Mouse (Mus musculus): ENCODE measurements around the gene Fnbp1l. TPM values are rescaled to one million over a fixed set of nuclear protein-coding genes. Genes with fewer than 3 reads are reported as not detected.

The Fnbp1l gene
- 51.9 and 56.3 TPM in 2 replicates for polyA plus RNA-seq (2014; fragmentation: Nextera tagmentation; extraction: Ambion mirVana)

GRCm38 (mm10) chr3:122618991-122619930 lies at the start of gene Fnbp1l:
Fnbp1l (minus strand) TSS chr3:122619715.
- Histone ChIP-seq H3K9ac (peak within 1 kb of the TSS; percentile 96), H3K9me3 (ENCODE audit: low read depth, low read length) (no peaks in the 10 kb centered on the region), H3K4me2 (peak within 1 kb of the TSS; percentile 81), H3K36me3 (ENCODE audit: insufficient read depth) (no peaks in the 10 kb centered on the region), H3K4me1 (ENCODE audit: insufficient read depth) (peaks cover 6% of the 10 kb centered on the region; the same call in 1 of the 2 replicates), H3K4me3 (ENCODE audit: low read depth, low read length) (peak within 1 kb of the TSS; percentile 91), H3K27me3 (ENCODE audit: insufficient read depth, low read length) (no peaks in the 10 kb centered on the region), H3K27ac (ENCODE audit: low read depth) (peak within 1 kb of the TSS; percentile 98)
- TF ChIP-seq CTCF (IDR thresholded peaks at IDR 0.05; ENCODE audit: low read depth), result no peak
- ATAC-seq (ENCODE audit: insufficient read depth), result peak; percentile 85
- WGBS, result under 1% methylated on average over 90 of the region's 118 CpGs
- peak; percentile 91 for DNase-seq

GRCm38 (mm10) chr3:122660795-122661194 lies 41.3 kb upstream of the Fnbp1l start:
- no peaks in the 10 kb centered on the region for H3K27me3 ChIP-seq (ENCODE audit: insufficient read depth, low read length)
- ATAC-seq (ENCODE audit: insufficient read depth) (peak; percentile 41; the same call in 1 of the 2 replicates), DNase-seq (no peak)
- H3K36me3 ChIP-seq (ENCODE audit: insufficient read depth), result no peaks in the 10 kb centered on the region
- 70% methylated on average over 2 of the region's 2 CpGs for WGBS
- no peak for TF ChIP-seq CTCF (IDR thresholded peaks at IDR 0.05; ENCODE audit: low read depth)
- H3K27ac ChIP-seq (ENCODE audit: low read depth), result no peak overlapping the region
- no peak overlapping the region for H3K4me3 ChIP-seq (ENCODE audit: low read depth, low read length)
- H3K4me2 ChIP-seq, result no peak overlapping the region
- no peaks in the 10 kb centered on the region for H3K4me1 ChIP-seq (ENCODE audit: insufficient read depth)
- no peak overlapping the region for H3K9ac ChIP-seq
- H3K9me3 ChIP-seq (ENCODE audit: low read depth, low read length), result no peaks in the 10 kb centered on the region

- ATAC-seq (ENCODE audit: insufficient read depth) (no peak), DNase-seq (no peak)
- no peaks in the 10 kb centered on the region for H3K36me3 ChIP-seq (ENCODE audit: insufficient read depth)
- no peak overlapping the region for H3K4me3 ChIP-seq (ENCODE audit: low read depth, low read length)
- no peaks in the 10 kb centered on the region for H3K9me3 ChIP-seq (ENCODE audit: low read depth, low read length)
- H3K27ac ChIP-seq (ENCODE audit: low read depth), result no peak overlapping the region
- H3K4me2 ChIP-seq, result no peak overlapping the region
- no peak overlapping the region for H3K9ac ChIP-seq
- H3K27me3 ChIP-seq (ENCODE audit: insufficient read depth, low read length), result no peaks in the 10 kb centered on the region
- TF ChIP-seq CTCF (IDR thresholded peaks at IDR 0.05; ENCODE audit: low read depth), result no peak
- H3K4me1 ChIP-seq (ENCODE audit: insufficient read depth), result no peaks in the 10 kb centered on the region
- WGBS, result 71% methylated on average over 5 of the region's 5 CpGs
Observed at GRCm38 (mm10) chr3:122659261-122659917, 39.9 kb upstream of the Fnbp1l start.

- DNase-seq, result peak; percentile 31
- H3K4me1 ChIP-seq (ENCODE audit: insufficient read depth), result no peaks in the 10 kb centered on the region
- no peak overlapping the region for H3K9ac ChIP-seq
- no peak overlapping the region for H3K4me2 ChIP-seq
- no peaks in the 10 kb centered on the region for H3K36me3 ChIP-seq (ENCODE audit: insufficient read depth)
- WGBS, result 42% methylated on average over 13 of the region's 13 CpGs
- ATAC-seq (ENCODE audit: insufficient read depth), result peak; percentile 75; the same call in 1 of the 2 replicates
- H3K9me3 ChIP-seq (ENCODE audit: low read depth, low read length), result no peaks in the 10 kb centered on the region
- no peak for TF ChIP-seq CTCF (IDR thresholded peaks at IDR 0.05; ENCODE audit: low read depth)
- H3K4me3 ChIP-seq (ENCODE audit: low read depth, low read length), result no peak overlapping the region
- no peaks in the 10 kb centered on the region for H3K27me3 ChIP-seq (ENCODE audit: insufficient read depth, low read length)
- H3K27ac ChIP-seq (ENCODE audit: low read depth), result no peak overlapping the region
Observed at GRCm38 (mm10) chr3:122647195-122647837, 27.8 kb upstream of the Fnbp1l start.

GRCm38 (mm10) chr3:122640286-122640685 lies 20.8 kb upstream of the Fnbp1l start:
- no peak overlapping the region for H3K27ac ChIP-seq (ENCODE audit: low read depth)
- H3K36me3 ChIP-seq (ENCODE audit: insufficient read depth), result no peaks in the 10 kb centered on the region
- no peak overlapping the region for H3K9ac ChIP-seq

GRCm38 (mm10) chr3:122639197-122639475 lies 19.6 kb upstream of the Fnbp1l start:
- ATAC-seq (ENCODE audit: insufficient read depth) (peak; percentile 6; the same call in 1 of the 2 replicates), DNase-seq (no peak)
- Histone ChIP-seq H3K9me3 (ENCODE audit: low read depth, low read length) (no peaks in the 10 kb centered on the region), H3K27ac (ENCODE audit: low read depth) (no peak overlapping the region), H3K27me3 (ENCODE audit: insufficient read depth, low read length) (no peaks in the 10 kb centered on the region), H3K4me3 (ENCODE audit: low read depth, low read length) (no peak overlapping the region), H3K4me1 (ENCODE audit: insufficient read depth) (0 out of 2 replicates have a peak, but pooled peaks cover 5% of the 10 kb centered on the region), H3K36me3 (ENCODE audit: insufficient read depth) (no peaks in the 10 kb centered on the region), H3K9ac (no peak overlapping the region), H3K4me2 (no peak overlapping the region)
- TF ChIP-seq CTCF (IDR thresholded peaks at IDR 0.05; ENCODE audit: low read depth), result no peak
- WGBS, result 65% methylated on average over 2 of the region's 2 CpGs

More at GRCm38 (mm10) chr3:122640286-122640685, 20.8 kb upstream of the Fnbp1l start:
- H3K4me2 ChIP-seq, result no peak overlapping the region
- DNase-seq (no peak), ATAC-seq (ENCODE audit: insufficient read depth) (no peak)
- no peaks in the 10 kb centered on the region for H3K27me3 ChIP-seq (ENCODE audit: insufficient read depth, low read length)
- 0 out of 2 replicates have a peak, but pooled peaks cover under 1% of the 10 kb centered on the region for H3K4me1 ChIP-seq (ENCODE audit: insufficient read depth)
- TF ChIP-seq CTCF (IDR thresholded peaks at IDR 0.05; ENCODE audit: low read depth), result no peak
- no peaks in the 10 kb centered on the region for H3K9me3 ChIP-seq (ENCODE audit: low read depth, low read length)
- H3K4me3 ChIP-seq (ENCODE audit: low read depth, low read length), result no peak overlapping the region
